Mouse (Mus musculus) c-Kit-positive CD71-negative TER-119-negative erythroid progenitor cells, embryonic 14.5 days (primary cell): ENCODE data around the gene Thap4.
A peak's percentile ranks its signal among the peaks of the same experiment; 100 is the strongest.
"Not testable (repeated sequence)": the region's sequence is repeated elsewhere in the genome, so short reads cannot be mapped to it uniquely, and the experiment has no call there.

ENCODE experiments used
- DNase-seq: peaks from one replicate; pipeline ENCODE4 v3.0.0-alpha.2; 2013; ENCODE audit warnings: low read depth

The Thap4 gene

GRCm38 (mm10) chr1:93691106-93691505 lies 63.6 kb downstream of the Thap4 start:
- DNase-seq, result no peak

- DNase-seq, result no peak
These were observed 64.7 kb downstream of the Thap4 start for GRCm38 (mm10) chr1:93689901-93690496.

- DNase-seq, result no peak
These were observed 66.5 kb downstream of the Thap4 start for GRCm38 (mm10) chr1:93688154-93688553.

- no peak for DNase-seq
These were observed 67.7 kb downstream of the Thap4 start for GRCm38 (mm10) chr1:93686961-93687320.

- DNase-seq, result no peak
These were observed 68.3 kb downstream of the Thap4 start for GRCm38 (mm10) chr1:93686245-93686960.

- DNase-seq, result no peak
These were observed 69.0 kb downstream of the Thap4 start, which contains the start of gene Bok for GRCm38 (mm10) chr1:93685401-93686244. Gene Bok, plus strand, starts transcription at chr1:93685660.

- no peak for DNase-seq
These were observed 74.6 kb downstream of the Thap4 start for GRCm38 (mm10) chr1:93679889-93680568.

- DNase-seq, result no peak
These were observed 76.3 kb downstream of the Thap4 start for GRCm38 (mm10) chr1:93678386-93678785.

- DNase-seq, result no peak
These were observed 82.0 kb downstream of the Thap4 start for GRCm38 (mm10) chr1:93672682-93673081.

GRCm38 (mm10) chr1:93669941-93670340 lies 84.7 kb downstream of the Thap4 start:
- DNase-seq, result no peak

GRCm38 (mm10) chr1:93668791-93669548 lies 85.7 kb downstream of the Thap4 start:
- DNase-seq, result peak; percentile 79

- no peak for DNase-seq
These were observed 86.8 kb downstream of the Thap4 start for GRCm38 (mm10) chr1:93667760-93668400.

- not testable (repeated sequence) for DNase-seq
These were observed 96.1 kb downstream of the Thap4 start, which contains the start of gene Stk25 for GRCm38 (mm10) chr1:93658559-93658958. Gene Stk25, minus strand, starts transcription at chr1:93658659.

- DNase-seq, result no peak
These were observed 97.7 kb downstream of the Thap4 start for GRCm38 (mm10) chr1:93657025-93657360.

GRCm38 (mm10) chr1:93656325-93657024 lies 98.2 kb downstream of the Thap4 start:
- DNase-seq, result no peak

GRCm38 (mm10) chr1:93654798-93655197 lies 99.9 kb downstream of the Thap4 start:
- DNase-seq, result no peak

GRCm38 (mm10) chr1:93654275-93654674 lies 100.4 kb downstream of the Thap4 start:
- no peak for DNase-seq
